Mouse (Mus musculus) induced T-regulatory cell, adult 2 months (primary cell): Measurements from ENCODE around the gene Oog1.
"Not testable (repeated sequence)": the region's sequence is repeated elsewhere in the genome, so short reads cannot be mapped to it uniquely, and the experiment has no call there.

Source experiments
- DNase-seq: peaks from one replicate; pipeline ENCODE4 v3.0.0-alpha.2; 2012; ENCODE audit warnings: low read depth

The Oog1 gene

DNA sequence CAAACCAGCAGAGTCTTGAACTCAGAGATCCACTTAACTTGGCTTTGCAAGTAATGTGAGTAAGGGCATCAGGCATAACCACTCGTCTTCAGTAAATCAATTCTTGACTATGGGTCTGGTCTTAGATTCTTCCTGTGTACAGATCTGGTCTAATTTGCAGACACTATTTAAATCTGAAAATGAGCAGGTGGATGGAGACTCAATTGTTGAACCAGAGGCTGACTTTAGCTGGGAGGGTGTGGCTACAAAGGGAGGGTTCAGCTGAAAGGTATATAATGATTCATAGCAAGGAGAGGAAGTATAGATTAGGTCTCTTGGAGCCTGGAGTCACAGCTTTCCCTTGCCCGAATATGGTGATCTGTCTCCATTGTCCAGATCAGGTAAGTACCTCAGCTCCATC is at the start of gene Oog1:
TSS of gene Oog1 (plus strand) at position 301 of the 400 bp plus-strand sequence.
- not testable (repeated sequence) for DNase-seq

DNA sequence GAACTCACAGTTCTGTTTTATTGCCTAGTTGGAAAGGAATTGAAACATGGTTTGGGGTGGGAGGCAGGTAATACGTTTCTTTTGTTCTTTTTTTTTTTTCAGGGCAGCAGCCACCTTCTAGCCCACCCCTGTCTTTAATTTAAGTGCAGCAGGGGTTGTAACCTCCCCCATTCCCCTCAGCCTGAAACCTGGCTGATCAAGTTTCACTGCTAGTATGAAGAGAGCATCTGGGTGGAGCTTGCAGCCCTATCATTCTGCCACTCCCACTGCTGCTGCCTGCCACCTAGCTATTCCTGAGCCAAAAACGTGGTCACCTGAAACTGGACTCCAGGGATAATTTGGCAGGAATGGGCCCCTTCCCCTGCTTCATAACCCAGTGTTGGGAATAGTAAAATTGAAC is 1.1 kb upstream of the Oog1 start:
- not testable (repeated sequence) for DNase-seq

DNA sequence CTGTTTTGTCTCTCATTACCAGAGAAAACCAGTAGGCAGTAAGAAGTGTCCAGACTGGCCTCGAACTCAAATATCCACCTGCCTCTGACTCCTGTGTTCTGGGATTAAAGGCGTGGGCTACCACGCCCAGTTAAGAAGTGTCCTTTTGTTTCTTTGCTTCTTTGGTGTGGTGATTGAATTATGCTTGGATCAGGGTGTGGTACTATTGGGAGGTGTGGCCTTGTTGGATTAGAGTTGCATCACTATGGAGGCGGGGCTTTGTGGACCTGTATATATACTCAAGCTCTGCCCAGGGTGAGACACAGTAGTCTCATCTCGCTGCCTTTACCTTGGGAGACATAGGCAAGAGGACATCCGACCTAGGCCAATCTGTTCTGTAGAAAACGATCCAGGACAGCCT is 16.1 kb downstream of the Oog1 start, which contains the start of gene Gm4027:
TSS of gene Gm4027 (plus strand) at position 301 of the 400 bp plus-strand sequence.
- DNase-seq, result not testable (repeated sequence)

DNA sequence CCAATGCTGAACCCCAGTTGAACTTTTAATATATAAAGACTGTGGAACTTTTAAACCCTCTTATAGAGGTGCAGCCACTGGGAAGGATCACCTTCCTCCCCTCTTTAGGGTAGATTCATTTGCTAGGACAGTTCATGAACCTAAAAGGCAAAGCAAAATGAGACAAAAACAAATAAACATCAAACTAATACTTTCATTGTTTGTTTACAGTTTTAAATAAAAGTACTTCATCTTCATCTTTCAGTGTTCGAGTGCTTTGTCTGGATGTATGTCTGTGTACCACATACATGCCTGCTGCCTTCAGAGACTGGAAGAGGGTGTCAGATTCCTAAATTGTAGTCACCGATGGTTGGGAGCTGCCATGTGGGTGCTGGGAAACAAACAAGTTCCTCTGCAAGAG is 42.0 kb downstream of the Oog1 start, which contains the start of gene Gm16381:
TSS of gene Gm16381 (minus strand) at position 101 of the 400 bp plus-strand sequence.
- not testable (repeated sequence) for DNase-seq

DNA sequence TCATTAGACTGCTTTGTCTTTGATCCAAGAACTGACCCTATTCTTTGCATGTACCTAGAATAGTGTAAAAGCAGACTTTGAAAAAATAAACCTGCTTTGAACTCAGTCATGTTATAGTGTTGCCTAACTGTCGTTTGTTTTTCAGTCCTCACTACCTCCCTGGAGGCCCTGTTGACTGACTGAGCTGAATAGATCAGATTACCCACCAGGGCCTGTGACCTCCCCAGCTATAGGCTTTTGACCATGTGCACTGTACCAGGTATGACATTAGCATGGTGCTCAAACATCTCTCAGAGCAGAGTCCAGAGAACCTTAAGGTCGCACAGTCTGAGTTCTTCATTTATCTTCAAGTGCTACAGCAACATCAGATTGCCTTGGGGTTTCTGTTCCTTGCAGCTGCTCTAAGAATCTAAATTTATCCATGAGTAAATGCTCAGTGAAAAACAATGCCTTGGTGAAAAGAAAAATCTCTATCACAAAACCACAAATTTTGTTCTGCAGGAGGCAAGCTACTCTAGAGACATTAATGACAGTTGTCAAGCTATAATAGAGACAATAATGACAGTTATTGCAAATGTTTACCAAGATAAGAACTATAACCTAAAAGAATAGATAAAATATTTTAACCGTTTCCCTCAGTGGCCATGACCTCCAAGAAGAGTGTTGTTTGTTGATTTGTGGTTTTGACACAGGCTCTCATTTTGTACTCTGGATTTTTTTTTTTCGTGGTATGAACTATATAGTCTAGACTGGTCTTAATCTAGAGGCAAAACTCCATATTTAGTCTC is 50.6 kb downstream of the Oog1 start:
- DNase-seq, result not testable (repeated sequence)
